Mouse (Mus musculus): ENCODE measurements around the gene Daam2. TPM values are rescaled to one million over a fixed set of nuclear protein-coding genes. Genes with fewer than 3 reads are reported as not detected.

Gene Daam2
- polyA plus RNA-seq, 1 experiment from 2014 or later: 6.1 TPM

DNA sequence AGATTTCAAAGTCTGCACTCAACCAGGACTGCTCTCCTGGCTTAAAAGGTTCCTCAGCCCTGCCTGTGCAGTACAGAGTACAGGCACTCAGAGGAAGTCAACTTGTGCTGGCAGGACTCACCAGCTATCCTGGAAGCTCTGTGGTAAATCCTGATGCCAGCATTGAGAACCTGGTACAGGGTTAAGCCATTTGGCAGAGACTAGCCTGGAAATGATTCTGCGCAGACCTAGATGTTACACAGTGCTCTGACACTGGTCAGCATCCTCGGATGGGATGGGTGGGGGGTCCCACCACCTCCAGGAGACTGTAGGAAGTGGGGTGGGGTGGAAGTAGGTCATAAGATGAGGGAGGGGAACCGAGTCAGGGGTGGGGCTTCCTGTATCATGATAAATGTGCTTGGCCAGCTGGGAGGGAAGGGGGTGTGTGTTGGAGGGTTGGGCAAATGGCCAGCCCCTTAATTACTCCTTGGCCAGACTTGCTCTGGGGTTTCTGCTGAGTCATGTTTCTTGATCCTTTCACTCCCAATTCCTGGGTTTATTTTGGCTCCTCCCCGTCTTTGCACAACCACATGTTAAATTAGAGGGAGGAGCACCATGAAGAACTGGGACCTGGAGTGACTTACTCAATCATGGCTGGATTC, 132.0 kb downstream of the Daam2 start:
- DNase-seq (ENCODE audit: low spot score): no peak
- no peak for ATAC-seq (replicated peaks; ENCODE audit: low FRiP score, low TSS enrichment, low read depth)
- H3K27me3 ChIP-seq (replicated peaks; ENCODE audit: control insufficient read depth, insufficient read depth, low read length): no peaks in the 10 kb centered on the region
- H3K36me3 ChIP-seq (ENCODE audit: control insufficient read depth, insufficient read depth, low read length): peaks cover 24% of the 10 kb centered on the region
- no peak overlapping the region for H3K4me3 ChIP-seq (ENCODE audit: low read depth, low read length)
- no peak overlapping the region for H3K4me2 ChIP-seq (ENCODE audit: low read length)
- peaks cover 19% of the 10 kb centered on the region for H3K4me1 ChIP-seq (replicated peaks; ENCODE audit: control insufficient read depth, insufficient read depth, low read length)
- no peaks in the 10 kb centered on the region for H3K9me3 ChIP-seq (ENCODE audit: control insufficient read depth, low read length)
- 43% methylated on average over 4 of the region's 4 CpGs for WGBS
- H3K9ac ChIP-seq (ENCODE audit: low read length): no peak overlapping the region
- H3K27ac ChIP-seq (ENCODE audit: low read depth): no peak overlapping the region

DNA sequence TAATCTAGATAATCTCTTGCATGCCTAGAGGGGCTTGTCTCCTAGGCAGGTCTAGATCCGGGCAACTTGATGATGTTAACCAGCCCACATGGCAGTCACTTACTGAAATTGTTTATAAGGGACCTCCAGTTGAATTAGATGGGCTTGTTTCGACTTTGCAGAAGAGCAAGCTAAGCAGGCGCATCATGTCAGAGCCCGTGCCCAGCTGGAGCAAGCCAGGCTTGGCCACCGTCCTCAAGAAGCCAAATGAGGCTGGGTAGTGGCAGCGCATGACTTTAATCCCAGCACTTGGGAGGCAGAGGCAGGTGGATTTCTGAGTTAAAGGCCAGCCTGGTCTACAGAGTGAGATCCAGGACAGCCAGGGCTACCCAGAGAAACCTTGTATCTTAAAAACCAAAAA, 133.0 kb downstream of the Daam2 start:
- peaks cover 24% of the 10 kb centered on the region for H3K36me3 ChIP-seq (ENCODE audit: control insufficient read depth, insufficient read depth, low read length)
- no peaks in the 10 kb centered on the region for H3K27me3 ChIP-seq (replicated peaks; ENCODE audit: control insufficient read depth, insufficient read depth, low read length)
- no peak overlapping the region for H3K9ac ChIP-seq (ENCODE audit: low read length)
- DNase-seq (ENCODE audit: low spot score): no peak
- no peaks in the 10 kb centered on the region for H3K9me3 ChIP-seq (ENCODE audit: control insufficient read depth, low read length)
- 86% methylated on average over 6 of the region's 6 CpGs for WGBS
- H3K4me3 ChIP-seq (ENCODE audit: low read depth, low read length): no peak overlapping the region
- no peak overlapping the region for H3K4me2 ChIP-seq (ENCODE audit: low read length)
- ATAC-seq (replicated peaks; ENCODE audit: low FRiP score, low TSS enrichment, low read depth): no peak
- H3K27ac ChIP-seq (ENCODE audit: low read depth): no peak overlapping the region
- H3K4me1 ChIP-seq (replicated peaks; ENCODE audit: control insufficient read depth, insufficient read depth, low read length): peaks cover 19% of the 10 kb centered on the region

DNA sequence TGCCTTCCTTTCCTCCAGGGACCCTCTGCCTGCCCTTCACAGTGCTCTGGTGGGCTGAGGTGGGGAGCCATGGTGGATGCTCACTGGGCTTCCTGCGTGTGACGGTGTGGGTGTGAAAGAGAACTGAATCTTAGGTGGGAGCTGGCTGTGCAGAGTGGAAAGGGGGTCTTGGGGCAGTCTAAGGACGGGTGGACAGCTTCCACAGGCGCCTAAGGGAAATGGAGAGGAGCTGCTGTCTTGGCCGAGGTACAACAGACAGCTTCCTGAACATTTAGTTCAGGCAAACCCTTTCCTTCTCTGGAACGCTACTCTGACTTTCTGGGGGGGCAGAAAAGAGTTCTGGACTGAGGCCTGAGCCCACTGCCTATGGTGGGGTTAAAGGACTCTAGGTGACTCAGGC, 134.0 kb downstream of the Daam2 start:
- no peaks in the 10 kb centered on the region for H3K9me3 ChIP-seq (ENCODE audit: control insufficient read depth, low read length)
- WGBS: 70% methylated on average over 6 of the region's 6 CpGs
- no peak overlapping the region for H3K4me3 ChIP-seq (ENCODE audit: low read depth, low read length)

GRCm38 (mm10) chr17:49429471-49430129, 134.5 kb downstream of the Daam2 start:
- Histone ChIP-seq H3K9me3 (ENCODE audit: control insufficient read depth, low read length) (no peaks in the 10 kb centered on the region), H3K36me3 (ENCODE audit: control insufficient read depth, insufficient read depth, low read length) (0 out of 2 replicates have a peak, but pooled peaks cover 9% of the 10 kb centered on the region), H3K4me2 (ENCODE audit: low read length) (peak overlapping the region; percentile 97), H3K9ac (ENCODE audit: low read length) (no peak overlapping the region), H3K27ac (ENCODE audit: low read depth) (0 out of 2 replicates have a peak overlapping the region, but pooled peaks have one; percentile 2), H3K27me3 (replicated peaks; ENCODE audit: control insufficient read depth, insufficient read depth, low read length) (no peaks in the 10 kb centered on the region), H3K4me3 (ENCODE audit: low read depth, low read length) (peak overlapping the region; percentile 81), H3K4me1 (replicated peaks; ENCODE audit: control insufficient read depth, insufficient read depth, low read length) (peaks cover 19% of the 10 kb centered on the region)
- DNase-seq (ENCODE audit: low spot score): no peak
- ATAC-seq (replicated peaks; ENCODE audit: low FRiP score, low TSS enrichment, low read depth): no peak
- 73% methylated on average over 6 of the region's 6 CpGs for WGBS

More for the DNA sequence above, 134.0 kb downstream of the Daam2 start:
- Histone ChIP-seq H3K27ac (ENCODE audit: low read depth) (no peak overlapping the region), H3K9ac (ENCODE audit: low read length) (no peak overlapping the region), H3K36me3 (ENCODE audit: control insufficient read depth, insufficient read depth, low read length) (peaks cover 14% of the 10 kb centered on the region), H3K4me1 (replicated peaks; ENCODE audit: control insufficient read depth, insufficient read depth, low read length) (peaks cover 19% of the 10 kb centered on the region), H3K27me3 (replicated peaks; ENCODE audit: control insufficient read depth, insufficient read depth, low read length) (no peaks in the 10 kb centered on the region), H3K4me2 (ENCODE audit: low read length) (peak overlapping the region; percentile 97)
- DNase-seq (ENCODE audit: low spot score): no peak
- no peak for ATAC-seq (replicated peaks; ENCODE audit: low FRiP score, low TSS enrichment, low read depth)

- ATAC-seq (replicated peaks; ENCODE audit: low FRiP score, low TSS enrichment, low read depth) (no peak; the same call in 1 of the 2 replicates), DNase-seq (ENCODE audit: low spot score) (peak; percentile 66)
- Histone ChIP-seq H3K27ac (ENCODE audit: low read depth) (peak overlapping the region; percentile 40; the same call in 1 of the 2 replicates), H3K9me3 (ENCODE audit: control insufficient read depth, low read length) (no peaks in the 10 kb centered on the region), H3K36me3 (ENCODE audit: control insufficient read depth, insufficient read depth, low read length) (0 out of 2 replicates have a peak, but pooled peaks cover 9% of the 10 kb centered on the region), H3K4me2 (ENCODE audit: low read length) (peak overlapping the region; percentile 97), H3K4me1 (replicated peaks; ENCODE audit: control insufficient read depth, insufficient read depth, low read length) (peaks cover 19% of the 10 kb centered on the region), H3K4me3 (ENCODE audit: low read depth, low read length) (peak overlapping the region; percentile 81), H3K9ac (ENCODE audit: low read length) (peak overlapping the region; percentile 85), H3K27me3 (replicated peaks; ENCODE audit: control insufficient read depth, insufficient read depth, low read length) (no peaks in the 10 kb centered on the region)
- 29% methylated on average over 13 of the region's 13 CpGs for WGBS
Measured at GRCm38 (mm10) chr17:49428751-49429415, 135.3 kb downstream of the Daam2 start.

DNA sequence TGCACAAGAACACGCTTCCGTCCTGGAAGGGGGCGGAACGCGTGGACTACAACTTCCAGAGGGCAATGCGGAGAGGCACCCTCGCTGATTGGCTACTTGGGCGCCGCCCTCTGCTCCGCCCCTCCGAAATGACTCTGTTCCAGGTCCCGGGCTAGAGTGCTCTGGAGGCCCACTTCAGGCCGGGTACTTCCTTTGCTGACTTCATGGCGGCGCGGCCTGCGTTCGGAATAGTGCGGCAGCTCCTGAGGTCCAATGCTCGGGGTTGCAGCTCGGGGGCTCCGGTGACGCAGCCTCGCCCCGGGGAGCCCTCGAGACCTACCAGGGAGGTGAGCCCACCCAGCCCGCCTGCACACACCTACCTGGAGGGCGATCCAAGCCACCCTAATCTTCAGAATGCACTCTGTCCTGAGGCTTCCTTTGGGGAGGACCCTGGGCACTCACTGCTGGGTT, 135.9 kb downstream of the Daam2 start, which contains the start of gene Mocs1:
Gene Mocs1 (plus strand): TSS at position 124 of the 450 bp plus-strand sequence.
- peak; percentile 89 for DNase-seq (ENCODE audit: low spot score)
- Histone ChIP-seq H3K36me3 (ENCODE audit: control insufficient read depth, insufficient read depth, low read length) (0 out of 2 replicates have a peak, but pooled peaks cover 5% of the 10 kb centered on the region), H3K9me3 (ENCODE audit: control insufficient read depth, low read length) (no peaks in the 10 kb centered on the region), H3K4me1 (replicated peaks; ENCODE audit: control insufficient read depth, insufficient read depth, low read length) (peaks cover 19% of the 10 kb centered on the region), H3K27me3 (replicated peaks; ENCODE audit: control insufficient read depth, insufficient read depth, low read length) (no peaks in the 10 kb centered on the region), H3K9ac (ENCODE audit: low read length) (peak within 1 kb of the TSS; percentile 85), H3K27ac (ENCODE audit: low read depth) (peak within 1 kb of the TSS; percentile 40; the same call in 1 of the 2 replicates), H3K4me2 (ENCODE audit: low read length) (peak within 1 kb of the TSS; percentile 97), H3K4me3 (ENCODE audit: low read depth, low read length) (peak within 1 kb of the TSS; percentile 81)
- 0% methylated on average over 28 of the region's 28 CpGs for WGBS
- ATAC-seq (replicated peaks; ENCODE audit: low FRiP score, low TSS enrichment, low read depth): peak; percentile 97

GRCm38 (mm10) chr17:49427631-49428238, 136.4 kb downstream of the Daam2 start:
- Histone ChIP-seq H3K27ac (ENCODE audit: low read depth) (no peak overlapping the region), H3K4me2 (ENCODE audit: low read length) (peak overlapping the region; percentile 41), H3K4me1 (replicated peaks; ENCODE audit: control insufficient read depth, insufficient read depth, low read length) (peaks cover 19% of the 10 kb centered on the region), H3K9me3 (ENCODE audit: control insufficient read depth, low read length) (no peaks in the 10 kb centered on the region), H3K9ac (ENCODE audit: low read length) (no peak overlapping the region), H3K36me3 (ENCODE audit: control insufficient read depth, insufficient read depth, low read length) (no peaks in the 10 kb centered on the region), H3K4me3 (ENCODE audit: low read depth, low read length) (peak overlapping the region; percentile 81), H3K27me3 (replicated peaks; ENCODE audit: control insufficient read depth, insufficient read depth, low read length) (no peaks in the 10 kb centered on the region)
- DNase-seq (ENCODE audit: low spot score): no peak
- 25% methylated on average over 9 of the region's 9 CpGs for WGBS
- ATAC-seq (replicated peaks; ENCODE audit: low FRiP score, low TSS enrichment, low read depth): peak; percentile 9; the same call in 1 of the 2 replicates

DNA sequence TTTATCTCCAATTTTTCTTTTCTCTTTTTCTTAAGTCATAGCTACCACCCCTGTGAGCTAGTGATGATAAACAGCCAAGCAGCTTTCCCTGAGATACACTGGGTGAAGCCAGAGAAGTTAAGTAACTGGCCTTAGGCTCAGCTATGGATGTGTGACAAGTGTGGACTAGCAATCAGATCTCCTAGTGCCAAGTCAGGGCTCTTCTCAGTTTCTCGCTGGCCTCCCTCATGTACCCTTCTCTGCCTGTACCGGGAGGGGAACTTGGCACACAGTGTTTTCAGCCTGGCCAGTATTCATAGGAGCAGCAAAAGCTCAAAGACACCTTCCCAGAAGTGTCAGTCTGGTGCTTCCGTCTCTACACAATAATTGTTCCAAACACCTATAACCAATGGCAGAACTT, 140.3 kb downstream of the Daam2 start:
- ATAC-seq (replicated peaks; ENCODE audit: low FRiP score, low TSS enrichment, low read depth): no peak
- no peak overlapping the region for H3K4me2 ChIP-seq (ENCODE audit: low read length)
- peaks cover 1% of the 10 kb centered on the region for H3K4me1 ChIP-seq (replicated peaks; ENCODE audit: control insufficient read depth, insufficient read depth, low read length)
- H3K36me3 ChIP-seq (ENCODE audit: control insufficient read depth, insufficient read depth, low read length): no peaks in the 10 kb centered on the region
- no peaks in the 10 kb centered on the region for H3K27me3 ChIP-seq (replicated peaks; ENCODE audit: control insufficient read depth, insufficient read depth, low read length)
- no peak for DNase-seq (ENCODE audit: low spot score)
- H3K9ac ChIP-seq (ENCODE audit: low read length): no peak overlapping the region
- no peak overlapping the region for H3K4me3 ChIP-seq (ENCODE audit: low read depth, low read length)
- WGBS: 87% methylated on average over 3 of the region's 3 CpGs
- no peak overlapping the region for H3K27ac ChIP-seq (ENCODE audit: low read depth)
- H3K9me3 ChIP-seq (ENCODE audit: control insufficient read depth, low read length): no peaks in the 10 kb centered on the region

Data from intestine, embryonic 14.5 days (tissue).